Mouse (Mus musculus) gastrocnemius, postnatal 10 days (tissue): ENCODE results near the gene Smim23. TPM values are rescaled to one million over a fixed set of nuclear protein-coding genes. Genes with fewer than 3 reads are reported as not detected.
A peak's percentile ranks its signal among the peaks of the same experiment; 100 is the strongest.

Experiments
- DNase-seq: peaks from one replicate; pipeline ENCODE4 v3.0.0; 2021; ENCODE audit warnings: mixed read lengths
- long read RNA-seq, 2 experiments: library from polyadenylated mRNA; stranded (forward); transcript quantifications; one replicate each; pipeline ENCODE4 v2.0.0; 2021
- total RNA-seq, 2 experiments: library from RNA; stranded (reverse); gene quantifications; 2 replicates each; pipeline ENCODE4 v1.2.3; 2021

The Smim23 gene
- not detected for total RNA-seq
- long read RNA-seq, experiment 1, result 0 reads
- long read RNA-seq, experiment 2, result 0 reads

GRCm38 (mm10) chr11:32824505-32824904 is at the start of gene Smim23:
Gene Smim23 (minus strand): TSS chr11:32824605.
- no peak for DNase-seq

- DNase-seq, result no peak
Measured at GRCm38 (mm10) chr11:32868619-32869383, 44.4 kb upstream of the Smim23 start.

- no peak for DNase-seq
Measured at GRCm38 (mm10) chr11:32864615-32865014, 40.2 kb upstream of the Smim23 start.

GRCm38 (mm10) chr11:32857418-32857879 is 33.0 kb upstream of the Smim23 start:
- DNase-seq, result no peak

- no peak for DNase-seq
Measured at GRCm38 (mm10) chr11:32846682-32847222, 22.3 kb upstream of the Smim23 start.

GRCm38 (mm10) chr11:32841169-32841568 is 16.8 kb upstream of the Smim23 start:
- no peak for DNase-seq

- DNase-seq, result no peak
Measured at GRCm38 (mm10) chr11:32840256-32840655, 15.9 kb upstream of the Smim23 start.

- no peak for DNase-seq
Measured at GRCm38 (mm10) chr11:32835022-32835421, 10.6 kb upstream of the Smim23 start.

GRCm38 (mm10) chr11:32834367-32834918 is 10.0 kb upstream of the Smim23 start:
- no peak for DNase-seq

- no peak for DNase-seq
Measured at GRCm38 (mm10) chr11:32817566-32817965, 6.8 kb downstream of the Smim23 start.

GRCm38 (mm10) chr11:32814286-32814685 is 10.1 kb downstream of the Smim23 start:
- no peak for DNase-seq

- no peak for DNase-seq
Measured at GRCm38 (mm10) chr11:32809091-32809490, 15.3 kb downstream of the Smim23 start.

- peak; percentile 30 for DNase-seq
Measured at GRCm38 (mm10) chr11:32805958-32806357, 18.4 kb downstream of the Smim23 start.

- peak; percentile 66 for DNase-seq
Measured at GRCm38 (mm10) chr11:32803658-32804057, 20.7 kb downstream of the Smim23 start.

- no peak for DNase-seq
Measured at GRCm38 (mm10) chr11:32801715-32802114, 22.7 kb downstream of the Smim23 start.

- no peak for DNase-seq
Measured at GRCm38 (mm10) chr11:32800929-32801375, 23.5 kb downstream of the Smim23 start.

- DNase-seq, result no peak
Measured at GRCm38 (mm10) chr11:32798445-32798844, 26.0 kb downstream of the Smim23 start.

GRCm38 (mm10) chr11:32794759-32795445 is 29.5 kb downstream of the Smim23 start:
- DNase-seq, result no peak

- no peak for DNase-seq
Measured at GRCm38 (mm10) chr11:32786201-32786600, 38.2 kb downstream of the Smim23 start.

- peak; percentile 26 for DNase-seq
Measured at GRCm38 (mm10) chr11:32785591-32786147, 38.7 kb downstream of the Smim23 start.

- no peak for DNase-seq
Measured at GRCm38 (mm10) chr11:32782724-32783123, 41.7 kb downstream of the Smim23 start.

- DNase-seq, result no peak
Measured at GRCm38 (mm10) chr11:32781633-32782404, 42.6 kb downstream of the Smim23 start.
